Mouse (Mus musculus) C2C12 (cell line): ENCODE measurements around the gene Prkar2b.

Source experiments
- CEBPB ChIP-seq: IDR thresholded peaks from one replicate; pipeline ENCODE4 v1.6.1; 2011; ENCODE audit warnings: low read depth, mild to moderate bottlenecking, control low read depth, moderate library complexity
- MYOG ChIP-seq: IDR thresholded peaks from one replicate; pipeline ENCODE4 v1.6.1; 2011; ENCODE audit not compliant: control insufficient read depth, insufficient read length; ENCODE audit errors: extremely low read depth

- no peak for TF ChIP-seq MYOG
- no peak for TF ChIP-seq CEBPB
Observed at GRCm38 (mm10) chr12:32084601-32085000, 23.5 kb upstream of the Prkar2b start.
